Mouse (Mus musculus): ENCODE measurements around the gene Dnajb13. TPM values are rescaled to one million over a fixed set of nuclear protein-coding genes. Genes with fewer than 3 reads are reported as not detected.
A peak's percentile ranks its signal among the peaks of the same experiment; 100 is the strongest.

Gene Dnajb13
- total and polyA plus RNA-seq, 2 experiments from 2014 or later, result 3.4 to 7.0 TPM

GRCm38 (mm10) chr7:100550338-100551007 is 35.7 kb upstream of the Dnajb13 start:
- H3K9me3 ChIP-seq (ENCODE audit: low read length), result no peaks in the 10 kb centered on the region
- H3K4me2 ChIP-seq (ENCODE audit: low read depth), result no peak overlapping the region
- peaks cover 10% of the 10 kb centered on the region; the same call in 1 of the 2 replicates for H3K36me3 ChIP-seq (ENCODE audit: insufficient read depth)
- no peak overlapping the region for H3K4me3 ChIP-seq (ENCODE audit: low read depth, low read length)
- H3K27ac ChIP-seq (ENCODE audit: low read depth, low read length), result no peak overlapping the region
- ATAC-seq, result peak; percentile 34
- peaks cover 5% of the 10 kb centered on the region; the same call in 1 of the 2 replicates for H3K4me1 ChIP-seq (ENCODE audit: insufficient read depth)
- peak; percentile 59 for DNase-seq
- TF ChIP-seq CTCF (IDR thresholded peaks at IDR 0.05; ENCODE audit: low read depth), result peak; percentile 55
- no peaks in the 10 kb centered on the region for H3K27me3 ChIP-seq (ENCODE audit: insufficient read depth, low read length)
- WGBS, result 37% methylated on average over 5 of the region's 5 CpGs
- no peak overlapping the region for H3K9ac ChIP-seq

DNA sequence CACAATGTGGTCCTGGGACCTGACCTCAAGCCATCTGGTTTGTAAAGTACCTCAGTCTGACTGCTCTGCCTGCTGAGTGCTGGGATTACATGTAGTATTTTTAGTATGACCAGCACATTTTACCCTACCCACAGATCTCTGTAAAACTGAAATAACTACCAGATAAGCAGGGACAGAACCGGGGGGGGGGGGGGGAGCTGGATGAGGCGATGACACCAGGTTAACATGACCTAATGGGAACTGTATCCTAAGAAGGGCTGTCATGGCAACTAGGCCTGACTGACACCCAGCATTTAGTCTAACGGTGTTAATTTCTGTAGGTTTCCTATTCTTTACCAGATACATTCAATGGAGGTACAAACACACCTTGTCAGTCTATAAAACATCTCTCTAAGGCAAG is 35.0 kb upstream of the Dnajb13 start:
- Histone ChIP-seq H3K4me3 (ENCODE audit: low read depth, low read length) (no peak overlapping the region), H3K9ac (no peak overlapping the region), H3K4me1 (ENCODE audit: insufficient read depth) (peaks cover under 1% of the 10 kb centered on the region; the same call in 1 of the 2 replicates), H3K27me3 (ENCODE audit: insufficient read depth, low read length) (no peaks in the 10 kb centered on the region), H3K4me2 (ENCODE audit: low read depth) (no peak overlapping the region), H3K27ac (ENCODE audit: low read depth, low read length) (no peak overlapping the region), H3K36me3 (ENCODE audit: insufficient read depth) (peaks cover 10% of the 10 kb centered on the region; the same call in 1 of the 2 replicates), H3K9me3 (ENCODE audit: low read length) (no peaks in the 10 kb centered on the region)
- no peak for TF ChIP-seq CTCF (IDR thresholded peaks at IDR 0.05; ENCODE audit: low read depth)
- DNase-seq, result no peak
- ATAC-seq, result no peak
- 89% methylated on average over 3 of the region's 3 CpGs for WGBS

- ATAC-seq, result no peak
- no peak overlapping the region for H3K4me2 ChIP-seq (ENCODE audit: low read depth)
- WGBS, result 80% methylated on average over 4 of the region's 4 CpGs
- no peak overlapping the region for H3K4me3 ChIP-seq (ENCODE audit: low read depth, low read length)
- no peaks in the 10 kb centered on the region for H3K9me3 ChIP-seq (ENCODE audit: low read length)
- no peak overlapping the region for H3K27ac ChIP-seq (ENCODE audit: low read depth, low read length)
- no peak for DNase-seq
- peaks cover 10% of the 10 kb centered on the region; the same call in 1 of the 2 replicates for H3K36me3 ChIP-seq (ENCODE audit: insufficient read depth)
- H3K9ac ChIP-seq, result no peak overlapping the region
- TF ChIP-seq CTCF (IDR thresholded peaks at IDR 0.05; ENCODE audit: low read depth), result no peak
- H3K4me1 ChIP-seq (ENCODE audit: insufficient read depth), result no peaks in the 10 kb centered on the region
- no peaks in the 10 kb centered on the region for H3K27me3 ChIP-seq (ENCODE audit: insufficient read depth, low read length)
Observed at GRCm38 (mm10) chr7:100547631-100548030, 32.9 kb upstream of the Dnajb13 start.

DNA sequence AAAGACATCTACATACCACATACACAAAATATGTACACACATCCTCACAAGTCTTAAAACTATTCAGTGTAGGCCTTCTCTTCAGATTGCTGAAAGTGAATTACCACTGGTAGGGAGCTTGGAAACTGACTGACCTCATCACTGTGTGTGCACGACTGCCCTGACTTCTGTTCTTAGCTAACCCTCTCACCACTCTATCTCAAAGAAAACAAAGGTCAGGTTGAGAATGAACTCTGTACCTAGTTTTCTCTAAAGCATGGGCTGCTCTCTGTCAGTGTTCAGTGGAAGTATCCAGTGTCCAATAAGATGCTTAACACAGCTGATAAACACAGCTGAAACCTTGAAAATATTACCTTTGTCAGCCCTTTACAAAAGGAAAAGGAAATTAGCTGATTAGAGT is 29.7 kb upstream of the Dnajb13 start:
- Histone ChIP-seq H3K27ac (ENCODE audit: low read depth, low read length) (no peak overlapping the region), H3K27me3 (ENCODE audit: insufficient read depth, low read length) (no peaks in the 10 kb centered on the region), H3K4me2 (ENCODE audit: low read depth) (no peak overlapping the region), H3K36me3 (ENCODE audit: insufficient read depth) (peaks cover 18% of the 10 kb centered on the region; the same call in 1 of the 2 replicates), H3K9ac (no peak overlapping the region), H3K4me3 (ENCODE audit: low read depth, low read length) (no peak overlapping the region), H3K9me3 (ENCODE audit: low read length) (no peaks in the 10 kb centered on the region), H3K4me1 (ENCODE audit: insufficient read depth) (no peaks in the 10 kb centered on the region)
- DNase-seq (no peak), ATAC-seq (no peak)
- no peak for TF ChIP-seq CTCF (IDR thresholded peaks at IDR 0.05; ENCODE audit: low read depth)
- 58% methylated on average over 1 of the region's 1 CpGs for WGBS

GRCm38 (mm10) chr7:100539516-100539915 is 24.8 kb upstream of the Dnajb13 start:
- 96% methylated on average over 9 of the region's 9 CpGs for WGBS

GRCm38 (mm10) chr7:100537519-100537902 is 22.8 kb upstream of the Dnajb13 start:
- no peak for DNase-seq
- peak overlapping the region; percentile 86 for H3K27ac ChIP-seq (ENCODE audit: low read depth, low read length)
- peak overlapping the region; percentile 56 for H3K4me2 ChIP-seq (ENCODE audit: low read depth)
- peaks cover 5% of the 10 kb centered on the region; the same call in 1 of the 2 replicates for H3K4me1 ChIP-seq (ENCODE audit: insufficient read depth)
- 34% methylated on average over 7 of the region's 7 CpGs for WGBS
- no peaks in the 10 kb centered on the region for H3K27me3 ChIP-seq (ENCODE audit: insufficient read depth, low read length)
- no peak for TF ChIP-seq CTCF (IDR thresholded peaks at IDR 0.05; ENCODE audit: low read depth)
- H3K9ac ChIP-seq, result peak overlapping the region; percentile 68
- ATAC-seq, result no peak
- peak overlapping the region; percentile 56 for H3K4me3 ChIP-seq (ENCODE audit: low read depth, low read length)
- H3K36me3 ChIP-seq (ENCODE audit: insufficient read depth), result peaks cover 13% of the 10 kb centered on the region
- H3K9me3 ChIP-seq (ENCODE audit: low read length), result no peaks in the 10 kb centered on the region

More at GRCm38 (mm10) chr7:100539516-100539915, 24.8 kb upstream of the Dnajb13 start:
- H3K9ac ChIP-seq, result no peak overlapping the region
- H3K4me3 ChIP-seq (ENCODE audit: low read depth, low read length), result no peak overlapping the region
- H3K27ac ChIP-seq (ENCODE audit: low read depth, low read length), result no peak overlapping the region
- H3K9me3 ChIP-seq (ENCODE audit: low read length), result no peaks in the 10 kb centered on the region
- no peaks in the 10 kb centered on the region for H3K27me3 ChIP-seq (ENCODE audit: insufficient read depth, low read length)
- DNase-seq (no peak), ATAC-seq (no peak)
- H3K4me2 ChIP-seq (ENCODE audit: low read depth), result no peak overlapping the region
- H3K36me3 ChIP-seq (ENCODE audit: insufficient read depth), result peaks cover 13% of the 10 kb centered on the region
- TF ChIP-seq CTCF (IDR thresholded peaks at IDR 0.05; ENCODE audit: low read depth), result no peak
- peaks cover 5% of the 10 kb centered on the region; the same call in 1 of the 2 replicates for H3K4me1 ChIP-seq (ENCODE audit: insufficient read depth)

DNA sequence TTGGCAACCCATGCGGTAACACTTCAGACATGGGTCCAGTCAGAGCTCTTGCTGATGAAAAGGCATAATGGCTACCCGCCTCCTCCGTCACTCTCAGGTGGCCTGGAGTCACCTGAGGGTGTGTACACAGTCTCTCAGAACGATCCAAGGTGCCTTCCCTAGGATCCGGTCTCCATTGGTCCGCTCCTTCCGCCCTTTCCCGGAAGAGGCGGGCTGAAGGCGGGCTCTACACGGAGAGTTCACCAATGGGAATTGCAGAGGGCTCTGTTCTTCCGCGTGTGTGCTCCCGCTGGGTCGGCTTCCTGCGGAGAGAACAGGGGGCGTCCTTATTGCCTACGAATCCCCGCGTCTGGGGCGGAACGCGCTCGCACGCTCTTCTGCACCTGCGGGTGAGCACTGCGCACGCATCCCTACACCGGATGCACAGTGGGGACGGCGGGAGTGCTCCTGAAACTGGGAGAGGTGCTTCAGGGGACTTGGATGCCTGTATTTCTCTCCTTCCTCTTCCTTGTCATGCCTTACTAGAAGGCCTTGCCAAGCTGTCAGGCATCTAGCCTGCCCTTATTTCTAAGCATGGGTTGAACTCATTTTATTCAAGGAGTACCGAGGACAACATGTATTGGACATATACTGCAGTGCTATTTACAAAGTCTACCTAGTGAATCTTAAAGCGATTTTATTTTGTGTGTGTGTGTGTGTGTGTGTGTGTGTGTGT is 22.2 kb upstream of the Dnajb13 start, which contains the start of gene Coa4:
Gene Coa4 (plus strand): TSS at position 268 of the 715 bp plus-strand sequence.
- H3K9me3 ChIP-seq (ENCODE audit: low read length), result no peaks in the 10 kb centered on the region
- no peaks in the 10 kb centered on the region for H3K27me3 ChIP-seq (ENCODE audit: insufficient read depth, low read length)
- H3K4me1 ChIP-seq (ENCODE audit: insufficient read depth), result peaks cover 5% of the 10 kb centered on the region; the same call in 1 of the 2 replicates
- ATAC-seq, result peak; percentile 100
- 2% methylated on average over 33 of the region's 33 CpGs for WGBS
- peak; percentile 56 for TF ChIP-seq CTCF (IDR thresholded peaks at IDR 0.05; ENCODE audit: low read depth)
- H3K4me2 ChIP-seq (ENCODE audit: low read depth), result peak within 1 kb of the TSS; percentile 56
- peaks cover 13% of the 10 kb centered on the region for H3K36me3 ChIP-seq (ENCODE audit: insufficient read depth)
- peak within 1 kb of the TSS; percentile 56 for H3K4me3 ChIP-seq (ENCODE audit: low read depth, low read length)
- H3K27ac ChIP-seq (ENCODE audit: low read depth, low read length), result peak within 1 kb of the TSS; percentile 86
- peak; percentile 97 for DNase-seq
- peak within 1 kb of the TSS; percentile 68 for H3K9ac ChIP-seq

Measured in forebrain, postnatal 0 days (tissue).